Mouse (Mus musculus): ENCODE data around the gene Mns1. TPM values are rescaled to one million over a fixed set of nuclear protein-coding genes. Genes with fewer than 3 reads are reported as not detected.

Gene Mns1
- 14.2 TPM for polyA plus RNA-seq (2014; fragmentation: Illumina TruSeq; extraction: RNeasy Lipid Tissue Mini Kit (QIAGEN cat#74804))

DNA sequence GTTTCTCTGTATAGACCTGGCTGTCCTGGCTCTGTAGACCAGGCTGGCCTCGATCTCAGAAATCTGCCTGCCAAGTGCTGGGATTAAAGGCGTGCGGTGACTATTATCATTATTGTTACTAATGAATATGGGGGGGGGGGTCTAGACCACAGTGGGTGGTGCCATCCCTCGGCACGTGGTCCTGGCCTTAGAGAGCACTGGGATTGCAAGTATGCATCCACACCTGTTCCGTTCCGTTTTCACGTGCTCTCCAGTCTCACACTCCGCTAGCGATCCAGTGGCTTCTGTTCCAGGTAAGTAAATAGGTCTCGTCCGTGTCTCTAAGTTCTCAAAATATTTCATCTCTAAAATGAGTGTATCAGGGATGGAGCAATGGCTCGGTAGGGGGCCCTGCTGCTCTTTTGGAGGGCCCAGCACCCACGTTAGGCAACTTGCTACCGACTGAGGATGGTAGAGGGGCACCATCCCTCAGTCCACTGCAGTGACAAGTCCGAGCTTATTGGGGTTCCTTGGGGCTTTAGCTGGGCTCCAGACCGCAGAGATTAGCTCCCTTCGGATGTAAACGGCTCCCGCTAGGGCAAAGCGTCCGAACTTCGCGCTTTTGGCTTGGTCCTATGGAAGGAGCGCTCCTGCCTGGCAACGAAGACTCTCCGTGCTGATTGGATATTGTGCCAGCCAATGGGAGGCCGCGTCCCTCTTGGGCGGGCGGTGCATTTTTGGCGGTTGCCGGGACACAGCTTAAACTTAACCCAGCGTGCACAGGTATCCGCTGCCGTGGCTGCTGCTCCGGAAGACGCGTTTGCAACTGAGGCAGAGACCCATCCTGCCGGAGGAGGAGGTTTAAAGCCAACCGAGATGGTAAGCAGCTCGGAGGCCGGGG is at the start of gene Mns1:
Mns1 (plus strand) TSS at position 190 of the 880 bp plus-strand sequence.

DNA sequence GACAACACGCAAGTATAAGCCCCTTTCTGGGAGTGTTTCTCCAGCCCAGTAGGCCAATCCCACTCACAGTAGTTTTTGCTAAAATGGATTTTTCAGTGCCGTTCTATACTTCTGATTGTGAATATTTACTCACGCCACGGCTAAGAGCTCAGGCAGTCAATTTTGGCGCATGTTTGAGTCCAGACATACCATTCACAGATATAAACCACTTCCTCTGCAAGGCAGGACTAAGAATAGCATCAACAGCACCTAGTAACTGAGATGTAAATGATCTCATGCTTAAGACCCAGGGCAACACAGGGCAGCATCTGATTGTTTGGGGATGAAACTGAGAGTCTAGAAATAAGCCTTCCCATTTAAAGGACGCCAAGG is 54.4 kb downstream of the Mns1 start, which contains the start of gene Tex9:
Tex9 (minus strand) TSS at position 19 of the 372 bp plus-strand sequence.

Other genes with a start within 250 kb of the Mns1 start
- gene Zfp280d, start 163.2 kb upstream of the Mns1 start, polyA plus RNA-seq (2014; fragmentation: Illumina TruSeq; extraction: RNeasy Lipid Tissue Mini Kit (QIAGEN cat#74804)), result 116 TPM
- 21.2 TPM for gene Tex9, start 54.2 kb downstream of the Mns1 start, polyA plus RNA-seq (2014; fragmentation: Illumina TruSeq; extraction: RNeasy Lipid Tissue Mini Kit (QIAGEN cat#74804))
- 89.7 TPM for gene Rfx7, start 94.2 kb downstream of the Mns1 start, polyA plus RNA-seq (2014; fragmentation: Illumina TruSeq; extraction: RNeasy Lipid Tissue Mini Kit (QIAGEN cat#74804))
- gene Nedd4, start 224.3 kb downstream of the Mns1 start, polyA plus RNA-seq (2014; fragmentation: Illumina TruSeq; extraction: RNeasy Lipid Tissue Mini Kit (QIAGEN cat#74804)), result 1,445 TPM

All from ovary, adult 10 weeks (tissue).